Mouse (Mus musculus) limb, embryonic 14.5 days (tissue): ENCODE data around the gene 2310050C09Rik. TPM values are rescaled to one million over a fixed set of nuclear protein-coding genes. Genes with fewer than 3 reads are reported as not detected.

Source experiments
- ATAC-seq: fragments of 200-750 bp; cut with Nextera tagmentation; 2 replicates; pipeline ENCODE4 v1.8.0; 2017; ENCODE audit warnings: low read depth, moderate number of reproducible peaks, moderate TSS enrichment; ENCODE audit not compliant: low FRiP score
- DNase-seq: peaks from one replicate; pipeline ENCODE4 v3.0.0-alpha.2; 2015; ENCODE audit warnings: low spot score
- H3K27ac ChIP-seq: fragments of 300-500 bp; sonication (generic); replicated peaks from 2 replicates; pipeline ENCODE4 v1.5.1; 2014; ENCODE audit warnings: low read depth, mild to moderate bottlenecking, low read length, moderate library complexity, mixed read lengths
- H3K27me3 ChIP-seq: fragments of 300-500 bp; sonication (generic); 2 replicates; pipeline ENCODE4 v1.6.1; 2014; ENCODE audit warnings: low read length, mixed read lengths; ENCODE audit not compliant: control insufficient read depth, insufficient read depth
- H3K36me3 ChIP-seq: fragments of 300-500 bp; sonication (generic); 2 replicates; pipeline ENCODE4 v1.6.1; 2014; ENCODE audit warnings: mild to moderate bottlenecking, low read length, moderate library complexity, mixed read lengths; ENCODE audit not compliant: control insufficient read depth, insufficient read depth
- H3K4me1 ChIP-seq: fragments of 300-500 bp; sonication (generic); 2 replicates; pipeline ENCODE4 v1.6.1; 2014; ENCODE audit warnings: antibody characterized with exemption, low read length, mixed read lengths; ENCODE audit not compliant: control insufficient read depth, insufficient read depth
- H3K4me2 ChIP-seq: fragments of 300-500 bp; sonication (generic); replicated peaks from 2 replicates; pipeline ENCODE4 v1.6.1; 2014; ENCODE audit warnings: low read depth, mild to moderate bottlenecking, low read length, moderate library complexity; ENCODE audit not compliant: severe bottlenecking
- H3K4me3 ChIP-seq: fragments of 300-500 bp; sonication (generic); replicated peaks from 2 replicates; pipeline ENCODE4 v1.5.1; 2014; ENCODE audit warnings: low read length
- H3K9ac ChIP-seq: fragments of 300-500 bp; sonication (generic); 2 replicates; pipeline ENCODE4 v1.6.1; 2014; ENCODE audit warnings: mild to moderate bottlenecking, low read depth, low read length, moderate library complexity; ENCODE audit not compliant: severe bottlenecking
- H3K9me3 ChIP-seq: fragments of 300-500 bp; sonication (generic); 2 replicates; pipeline ENCODE4 v1.6.1; 2016; ENCODE audit warnings: low read length; ENCODE audit not compliant: control insufficient read depth
- POLR2A ChIP-seq: fragments of 200-500 bp; IDR thresholded peaks from 2 replicates; pipeline ENCODE4 v1.8.0; 2012; ENCODE audit warnings: inconsistent platforms, mild to moderate bottlenecking, moderate library complexity, borderline replicate concordance; ENCODE audit not compliant: insufficient read depth, insufficient read length; ENCODE audit errors: extremely low read depth
- WGBS: fragments of 180-500 bp; shearing (Covaris S2); extraction: QIAGEN DNeasy Blood & Tissue Kit; methylation state at CpG from one replicate; pipeline ENCODE4 v1.1.7; 2014; 5-methylcytosine and 5-hydroxymethylcytosine counted together
- polyA plus RNA-seq, 2 experiments: library from polyadenylated mRNA; depleted of rRNA in 1 of 2; stranded (reverse) in 1 of 2; unstranded in 1 of 2; fragments of >200 nt; fragmentation: Nextera tagmentation in 1 of 2; extraction: Ambion mirVana in 1 of 2; gene quantifications; 2 replicates each; pipeline versions ENCODE4 v1.2.1 to v1.2.3; 2012 to 2014

2310050C09Rik gene
- polyA plus RNA-seq (2012; rRNA removed), result 0.05 and 0.06 TPM in 2 replicates
- polyA plus RNA-seq (2014; fragmentation: Nextera tagmentation; extraction: Ambion mirVana), result not detected in 2 replicates

DNA sequence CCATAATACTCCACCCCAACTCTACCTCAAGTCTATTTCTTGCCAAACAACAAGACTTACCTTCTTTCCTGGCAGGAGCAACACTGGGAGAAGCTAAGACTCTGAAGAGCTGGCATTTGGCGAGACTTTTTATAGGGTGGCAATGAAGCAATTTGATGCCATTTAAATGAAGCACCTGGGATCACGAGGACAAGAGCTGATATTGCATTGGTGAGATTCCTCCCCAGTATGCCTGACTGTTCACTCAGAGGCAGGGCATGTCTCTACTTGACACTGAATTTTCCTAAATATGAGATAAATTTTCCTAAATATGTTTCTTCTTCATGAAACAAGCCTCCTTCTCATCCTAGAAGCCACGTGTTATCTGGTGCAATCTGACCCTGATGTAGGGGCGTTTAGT is at the start of gene 2310050C09Rik:
Gene 2310050C09Rik (minus strand): TSS at position 101 of the 400 bp plus-strand sequence.
- WGBS, result 55% methylated on average over 4 of the region's 4 CpGs
- ATAC-seq, result no peak
- TF ChIP-seq POLR2A, result no peak

GRCm38 (mm10) chr3:92907571-92907970 is 37.6 kb upstream of the 2310050C09Rik start:
- no peak for ATAC-seq

More for the DNA sequence above, at the start of gene 2310050C09Rik:
- Histone ChIP-seq H3K9ac (no peak within 1 kb of the TSS), H3K9me3 (no peaks in the 10 kb centered on the region), H3K4me1 (no peaks in the 10 kb centered on the region), H3K36me3 (no peaks in the 10 kb centered on the region), H3K27ac (no peak within 1 kb of the TSS), H3K4me2 (no peak within 1 kb of the TSS), H3K4me3 (no peak within 1 kb of the TSS), H3K27me3 (no peaks in the 10 kb centered on the region)
- DNase-seq, result no peak

GRCm38 (mm10) chr3:92905182-92905581 is 35.2 kb upstream of the 2310050C09Rik start:
- no peak overlapping the region for H3K4me2 ChIP-seq
- H3K9me3 ChIP-seq, result no peaks in the 10 kb centered on the region
- WGBS, result 43% methylated on average over 3 of the region's 3 CpGs
- no peak overlapping the region for H3K4me3 ChIP-seq
- H3K27me3 ChIP-seq, result no peaks in the 10 kb centered on the region
- no peak for TF ChIP-seq POLR2A
- no peaks in the 10 kb centered on the region for H3K36me3 ChIP-seq
- no peak overlapping the region for H3K9ac ChIP-seq
- ATAC-seq (no peak), DNase-seq (no peak)
- no peaks in the 10 kb centered on the region for H3K4me1 ChIP-seq
- no peak overlapping the region for H3K27ac ChIP-seq

More at GRCm38 (mm10) chr3:92907571-92907970, 37.6 kb upstream of the 2310050C09Rik start:
- no peak overlapping the region for H3K27ac ChIP-seq
- H3K4me2 ChIP-seq, result no peak overlapping the region
- no peaks in the 10 kb centered on the region for H3K4me1 ChIP-seq
- no peaks in the 10 kb centered on the region for H3K27me3 ChIP-seq
- DNase-seq, result peak; percentile 48
- no peak for TF ChIP-seq POLR2A
- H3K36me3 ChIP-seq, result no peaks in the 10 kb centered on the region
- H3K4me3 ChIP-seq, result no peak overlapping the region
- H3K9me3 ChIP-seq, result no peaks in the 10 kb centered on the region
- no peak overlapping the region for H3K9ac ChIP-seq
- WGBS, result 27% methylated on average over 4 of the region's 4 CpGs

- WGBS, result 31% methylated on average over 4 of the region's 4 CpGs
- Histone ChIP-seq H3K9ac (no peak overlapping the region), H3K27me3 (no peaks in the 10 kb centered on the region), H3K27ac (no peak overlapping the region), H3K9me3 (no peaks in the 10 kb centered on the region), H3K36me3 (no peaks in the 10 kb centered on the region), H3K4me1 (no peaks in the 10 kb centered on the region), H3K4me3 (no peak overlapping the region), H3K4me2 (no peak overlapping the region)
- ATAC-seq, result no peak
- peak; percentile 70 for DNase-seq
- TF ChIP-seq POLR2A, result no peak
Measured at GRCm38 (mm10) chr3:92903640-92904039, 33.6 kb upstream of the 2310050C09Rik start.

- no peak for TF ChIP-seq POLR2A
- DNase-seq, result no peak
Measured at GRCm38 (mm10) chr3:92902992-92903391, 33.0 kb upstream of the 2310050C09Rik start.

DNA sequence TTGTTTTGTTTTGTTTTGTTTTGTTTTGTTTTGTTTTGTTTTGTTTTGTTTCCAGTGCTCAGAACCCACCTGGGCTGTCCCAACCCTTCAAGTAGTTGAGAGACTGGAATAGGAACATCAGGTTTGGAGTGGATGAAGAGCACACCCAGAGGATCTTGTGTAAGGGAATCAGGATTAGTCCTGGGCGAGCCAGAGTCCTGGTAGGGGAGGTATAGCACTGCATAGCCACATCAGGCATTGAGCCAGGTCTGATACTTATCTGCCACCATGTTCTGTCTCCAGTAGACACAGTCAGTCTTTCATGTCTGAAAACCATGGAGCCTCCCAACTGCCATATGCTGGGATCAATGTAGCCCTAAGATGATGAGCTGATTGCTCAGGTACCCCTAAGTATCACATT is 24.5 kb upstream of the 2310050C09Rik start:
- H3K36me3 ChIP-seq, result no peaks in the 10 kb centered on the region
- H3K27ac ChIP-seq, result no peak overlapping the region
- no peak overlapping the region for H3K4me3 ChIP-seq
- H3K9me3 ChIP-seq, result no peaks in the 10 kb centered on the region
- no peak for ATAC-seq
- no peaks in the 10 kb centered on the region for H3K27me3 ChIP-seq
- no peak for TF ChIP-seq POLR2A
- DNase-seq, result no peak
- H3K4me1 ChIP-seq, result no peaks in the 10 kb centered on the region
- H3K9ac ChIP-seq, result no peak overlapping the region
- no peak overlapping the region for H3K4me2 ChIP-seq
- 64% methylated on average over 1 of the region's 1 CpGs for WGBS

More at GRCm38 (mm10) chr3:92902992-92903391, 33.0 kb upstream of the 2310050C09Rik start:
- no peaks in the 10 kb centered on the region for H3K36me3 ChIP-seq
- no peaks in the 10 kb centered on the region for H3K9me3 ChIP-seq
- ATAC-seq, result no peak
- no peaks in the 10 kb centered on the region for H3K4me1 ChIP-seq
- no peaks in the 10 kb centered on the region for H3K27me3 ChIP-seq
- no peak overlapping the region for H3K9ac ChIP-seq
- no peak overlapping the region for H3K4me3 ChIP-seq
- H3K4me2 ChIP-seq, result no peak overlapping the region
- no peak overlapping the region for H3K27ac ChIP-seq
- WGBS, result 21% methylated on average over 3 of the region's 3 CpGs
